Mouse (Mus musculus) olfactory bulb, adult 2 months (tissue): Measurements from ENCODE around the gene Fbxo9.

ENCODE experiments used
- CTCF ChIP-seq: fragments of 200-500 bp; IDR thresholded peaks from 2 replicates; pipeline ENCODE4 v1.5.1; 2012; ENCODE audit warnings: low read depth, mild to moderate bottlenecking, low read length, moderate library complexity; ENCODE audit not compliant: insufficient read depth
- POLR2A ChIP-seq: fragments of 200-500 bp; IDR thresholded peaks from 2 replicates; pipeline ENCODE4 v1.6.1; 2012; ENCODE audit warnings: mild to moderate bottlenecking, low read depth, low read length, moderate library complexity; ENCODE audit not compliant: insufficient read depth

DNA sequence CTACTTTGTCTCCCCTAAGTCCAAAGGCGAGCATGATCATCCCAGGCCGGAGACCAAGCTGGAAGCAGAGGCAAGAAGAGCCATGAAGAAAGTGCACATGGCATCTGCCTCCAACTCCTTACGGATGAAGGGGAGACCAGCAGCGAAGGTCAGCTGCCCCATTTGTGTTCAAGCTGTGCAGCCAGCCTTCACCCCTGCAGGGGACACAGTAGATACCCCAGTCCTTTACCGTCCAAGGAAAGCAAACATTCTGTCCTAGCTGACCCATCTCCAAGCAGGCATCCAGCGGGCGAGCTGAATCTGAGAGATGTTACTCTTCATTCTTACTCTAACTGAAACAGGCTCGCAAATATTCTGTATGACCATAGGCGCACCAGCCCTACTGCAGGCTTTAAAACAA, 46.5 kb downstream of the Fbxo9 start:
- TF ChIP-seq CTCF (no peak), POLR2A (no peak)
